Mouse (Mus musculus) forebrain, embryonic 14.5 days (tissue): ENCODE data around the gene Osbpl6. TPM values are rescaled to one million over a fixed set of nuclear protein-coding genes. Genes with fewer than 3 reads are reported as not detected.
"Not testable (repeated sequence)": the region's sequence is repeated elsewhere in the genome, so short reads cannot be mapped to it uniquely, and the experiment has no call there.

Experiments
- ATAC-seq: fragments of 200-750 bp; cut with Nextera tagmentation; 2 replicates; pipeline ENCODE4 v1.8.0; 2017; ENCODE audit warnings: mild to moderate bottlenecking, moderate library complexity
- DNase-seq: peaks from one replicate; pipeline ENCODE4 v3.0.0-alpha.2; 2015; ENCODE audit warnings: low spot score
- H3K27ac ChIP-seq: fragments of 300-500 bp; sonication (generic); 2 replicates; pipeline ENCODE4 v1.5.1; 2014; ENCODE audit warnings: low read depth, mild to moderate bottlenecking, control low read depth, low read length, moderate library complexity
- H3K27me3 ChIP-seq: fragments of 300-500 bp; sonication (generic); replicated peaks from 2 replicates; pipeline ENCODE4 v1.6.1; 2014; ENCODE audit warnings: low read length, control low read depth, mixed read lengths; ENCODE audit not compliant: control insufficient read depth, insufficient read depth
- H3K36me3 ChIP-seq: fragments of 300-500 bp; sonication (generic); 2 replicates; pipeline ENCODE4 v1.6.1; 2014; ENCODE audit warnings: low read length, control low read depth; ENCODE audit not compliant: control insufficient read depth, insufficient read depth
- H3K4me1 ChIP-seq: fragments of 300-500 bp; sonication (generic); 2 replicates; pipeline ENCODE4 v1.6.1; 2014; ENCODE audit warnings: antibody characterized with exemption, low read length, control low read depth; ENCODE audit not compliant: control insufficient read depth, insufficient read depth
- H3K4me2 ChIP-seq: fragments of 300-500 bp; sonication (generic); 2 replicates; pipeline ENCODE4 v1.6.1; 2014; ENCODE audit warnings: mild to moderate bottlenecking, control low read depth, low read length
- H3K4me3 ChIP-seq: fragments of 300-500 bp; sonication (generic); 2 replicates; pipeline ENCODE4 v1.5.1; 2014; ENCODE audit warnings: low read depth, low read length, control low read depth
- H3K9ac ChIP-seq: fragments of 300-500 bp; sonication (generic); 2 replicates; pipeline ENCODE4 v1.6.1; 2014; ENCODE audit warnings: mild to moderate bottlenecking, low read length, control low read depth, moderate library complexity
- H3K9me3 ChIP-seq: fragments of 300-500 bp; sonication (generic); replicated peaks from 2 replicates; pipeline ENCODE4 v1.6.1; 2016; ENCODE audit warnings: low read length, control low read depth, mixed read lengths; ENCODE audit not compliant: control insufficient read depth
- WGBS: fragments of 180-500 bp; shearing (Covaris S2); extraction: QIAGEN DNeasy Blood & Tissue Kit; methylation state at CpG from one replicate; pipeline ENCODE4 v1.1.7; 2014; 5-methylcytosine and 5-hydroxymethylcytosine counted together
- polyA plus RNA-seq: library from polyadenylated mRNA; unstranded; fragments of >200 nt; fragmentation: Nextera tagmentation; extraction: Ambion mirVana; gene quantifications from 2 replicates; pipeline ENCODE4 v1.2.1, GENCODE M21; 2014

Osbpl6 gene
- polyA plus RNA-seq, 1 experiment from 2014 or later, result 12.1 TPM

DNA sequence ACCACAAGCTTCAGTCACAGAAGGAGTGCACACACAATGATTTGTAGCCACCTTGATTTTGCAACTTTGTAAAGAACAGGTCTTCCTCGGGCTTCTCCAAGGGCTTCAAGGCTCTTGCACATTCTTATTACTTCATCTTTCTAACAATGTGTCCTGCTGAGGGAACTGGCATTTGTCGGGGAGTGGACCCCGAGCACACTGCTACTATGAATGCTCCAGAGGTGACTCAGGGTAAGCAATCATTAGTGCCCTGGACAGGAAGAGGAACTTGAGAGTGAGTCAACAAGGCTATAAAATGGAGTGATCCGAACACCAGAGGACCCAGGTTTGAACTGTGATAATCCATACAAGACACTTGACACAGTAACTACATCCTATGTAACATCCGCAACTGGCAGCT is 213.9 kb downstream of the Osbpl6 start:
- no peak for DNase-seq
- Histone ChIP-seq H3K4me1 (no peaks in the 10 kb centered on the region), H3K27ac (no peak overlapping the region), H3K9ac (no peak overlapping the region), H3K36me3 (peaks cover 15% of the 10 kb centered on the region), H3K4me3 (no peak overlapping the region), H3K27me3 (no peaks in the 10 kb centered on the region), H3K4me2 (no peak overlapping the region), H3K9me3 (no peaks in the 10 kb centered on the region)
- WGBS, result 90% methylated on average over 5 of the region's 5 CpGs
- no peak for ATAC-seq

DNA sequence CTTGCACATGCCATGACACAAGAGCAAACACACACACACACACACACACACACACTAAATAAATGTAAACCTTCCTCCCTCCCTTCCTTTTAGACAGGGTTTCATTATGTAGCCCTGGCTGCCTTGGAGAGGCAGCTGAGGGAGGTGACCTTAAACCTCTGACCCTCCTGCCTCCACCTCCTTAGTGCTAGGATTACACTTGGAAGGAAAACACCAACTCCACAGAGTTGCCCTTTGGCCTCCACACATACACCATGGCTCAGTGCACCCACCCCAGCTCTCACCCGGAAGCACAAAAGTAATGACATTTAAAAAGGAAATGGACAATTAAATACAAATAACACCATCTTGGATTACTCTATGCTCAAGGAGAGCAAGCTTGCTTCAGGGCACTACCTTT is 215.4 kb downstream of the Osbpl6 start:
- Histone ChIP-seq H3K4me3 (no peak overlapping the region), H3K36me3 (peaks cover 25% of the 10 kb centered on the region), H3K9ac (no peak overlapping the region), H3K27me3 (no peaks in the 10 kb centered on the region), H3K4me1 (no peaks in the 10 kb centered on the region), H3K9me3 (no peaks in the 10 kb centered on the region), H3K4me2 (no peak overlapping the region), H3K27ac (no peak overlapping the region)
- ATAC-seq (no peak), DNase-seq (no peak)
- 93% methylated on average over 1 of the region's 1 CpGs for WGBS

DNA sequence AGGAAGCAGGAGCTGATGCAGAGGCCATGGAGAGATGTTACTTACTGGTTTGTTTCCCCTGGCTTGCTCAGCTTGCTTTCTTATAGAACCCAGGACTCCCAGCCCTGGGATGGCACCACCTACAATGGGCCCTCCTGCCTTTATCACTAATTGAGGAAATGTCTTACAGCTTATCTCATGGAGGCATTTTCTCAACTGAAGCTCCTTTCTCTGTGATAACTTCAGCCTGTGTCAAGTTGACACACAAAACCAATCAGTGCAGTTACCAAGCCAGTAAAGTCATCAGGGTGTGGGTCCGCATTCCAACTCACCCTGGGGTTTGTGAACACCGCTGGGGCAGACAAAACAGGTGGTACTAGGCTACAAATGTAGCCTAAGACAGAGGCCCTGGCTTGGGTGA is 216.0 kb downstream of the Osbpl6 start:
- not testable (repeated sequence) for H3K27me3 ChIP-seq, ATAC-seq, H3K4me1 ChIP-seq, H3K9me3 ChIP-seq, H3K4me2 ChIP-seq, H3K27ac ChIP-seq, DNase-seq, H3K4me3 ChIP-seq, H3K9ac ChIP-seq
- WGBS, result 96% methylated on average over 2 of the region's 2 CpGs
- peaks cover 27% of the 10 kb centered on the region for H3K36me3 ChIP-seq

DNA sequence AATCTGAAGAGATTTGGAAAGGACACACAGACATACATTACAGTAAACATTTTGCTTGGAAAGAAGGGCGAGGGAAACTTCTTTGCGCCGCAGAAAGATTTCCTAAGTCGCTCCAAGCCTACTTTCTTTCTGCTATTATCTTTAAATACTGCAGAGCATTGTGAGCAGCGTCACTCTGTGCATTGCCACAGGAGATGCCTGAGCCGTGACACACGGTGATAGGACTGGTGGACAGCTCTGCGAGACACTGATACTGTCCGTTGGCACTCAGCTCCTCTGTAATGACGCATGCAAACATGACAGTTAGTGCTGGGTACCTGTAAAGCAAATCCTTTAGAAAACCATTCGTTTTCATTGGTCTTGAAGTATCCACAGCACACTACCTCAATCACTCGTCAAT is 224.0 kb downstream of the Osbpl6 start:
- 98% methylated on average over 12 of the region's 12 CpGs for WGBS
- peaks cover 72% of the 10 kb centered on the region for H3K36me3 ChIP-seq
- no peaks in the 10 kb centered on the region for H3K27me3 ChIP-seq
- no peaks in the 10 kb centered on the region for H3K4me1 ChIP-seq
- H3K9me3 ChIP-seq, result no peaks in the 10 kb centered on the region
- H3K9ac ChIP-seq, result no peak overlapping the region
- DNase-seq (no peak), ATAC-seq (no peak)
- H3K4me2 ChIP-seq, result no peak overlapping the region
- no peak overlapping the region for H3K4me3 ChIP-seq
- H3K27ac ChIP-seq, result no peak overlapping the region

DNA sequence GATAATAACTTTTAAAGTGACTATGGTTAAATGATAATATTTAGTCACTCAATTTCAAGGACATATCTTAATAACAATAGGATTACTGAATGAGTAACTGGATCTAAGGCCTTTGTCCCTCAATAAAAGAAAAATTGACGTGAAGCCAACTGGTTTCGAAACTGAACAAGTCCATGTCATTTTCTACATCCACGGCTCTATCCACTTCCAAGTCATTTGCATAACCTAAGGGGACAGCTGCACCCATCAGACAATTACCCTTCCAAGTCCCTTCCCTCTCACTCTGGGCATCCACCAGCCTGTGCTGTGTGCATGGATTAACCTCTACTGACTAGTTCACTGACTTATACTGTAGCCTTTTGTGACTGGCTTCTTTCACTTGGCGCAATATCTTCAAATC is 225.3 kb downstream of the Osbpl6 start:
- no peaks in the 10 kb centered on the region for H3K27me3 ChIP-seq
- H3K9ac ChIP-seq, result no peak overlapping the region
- H3K9me3 ChIP-seq, result no peaks in the 10 kb centered on the region
- H3K4me1 ChIP-seq, result no peaks in the 10 kb centered on the region
- H3K27ac ChIP-seq, result no peak overlapping the region
- no peak for DNase-seq
- H3K36me3 ChIP-seq, result peaks cover 76% of the 10 kb centered on the region
- WGBS, result 63% methylated on average over 4 of the region's 4 CpGs
- H3K4me2 ChIP-seq, result no peak overlapping the region
- no peak overlapping the region for H3K4me3 ChIP-seq
- ATAC-seq, result no peak

DNA sequence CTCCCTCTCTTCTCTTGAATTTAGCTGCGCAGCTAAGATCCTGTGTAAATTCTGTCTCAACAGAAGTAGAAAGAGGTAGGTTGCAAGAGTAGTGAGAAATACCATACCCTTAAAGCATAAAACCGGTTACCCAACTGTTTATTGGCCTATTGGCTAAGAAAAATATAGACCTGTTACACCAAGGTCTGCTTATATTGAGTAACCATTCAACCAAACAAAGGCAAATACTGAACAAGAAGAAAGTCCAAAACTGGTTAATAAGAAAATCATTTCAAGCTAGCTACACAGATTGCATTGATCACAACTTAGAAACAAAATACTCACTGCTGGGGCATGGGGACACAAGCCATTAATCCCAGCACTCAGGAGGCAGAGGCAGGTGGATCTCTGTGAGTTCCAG is 233.3 kb downstream of the Osbpl6 start:
- Histone ChIP-seq H3K4me3 (no peak overlapping the region), H3K27ac (no peak overlapping the region), H3K27me3 (no peaks in the 10 kb centered on the region), H3K4me2 (no peak overlapping the region), H3K4me1 (no peaks in the 10 kb centered on the region), H3K9me3 (no peaks in the 10 kb centered on the region), H3K36me3 (peaks cover 74% of the 10 kb centered on the region), H3K9ac (no peak overlapping the region)
- 95% methylated on average over 2 of the region's 2 CpGs for WGBS
- no peak for DNase-seq
- no peak for ATAC-seq

DNA sequence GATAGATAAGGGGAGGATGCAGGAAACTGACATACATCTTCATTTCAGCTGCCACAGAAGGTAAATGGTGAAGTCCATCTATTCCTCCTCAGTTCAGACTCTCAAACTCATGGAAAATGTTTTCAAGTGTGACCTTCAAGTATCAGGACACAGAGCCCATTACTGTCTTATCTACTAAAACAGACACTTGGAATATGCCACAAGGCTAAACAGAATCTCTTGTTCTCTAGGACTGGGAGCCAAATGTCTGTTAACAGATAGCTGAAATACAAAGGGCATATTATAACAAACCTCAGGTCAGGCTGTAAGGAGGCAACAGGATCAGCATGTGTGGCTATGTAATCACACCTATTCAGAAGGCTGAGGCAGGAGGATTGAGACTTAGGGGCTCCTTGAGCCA is 237.5 kb downstream of the Osbpl6 start:
- H3K36me3 ChIP-seq, result peaks cover 45% of the 10 kb centered on the region

DNA sequence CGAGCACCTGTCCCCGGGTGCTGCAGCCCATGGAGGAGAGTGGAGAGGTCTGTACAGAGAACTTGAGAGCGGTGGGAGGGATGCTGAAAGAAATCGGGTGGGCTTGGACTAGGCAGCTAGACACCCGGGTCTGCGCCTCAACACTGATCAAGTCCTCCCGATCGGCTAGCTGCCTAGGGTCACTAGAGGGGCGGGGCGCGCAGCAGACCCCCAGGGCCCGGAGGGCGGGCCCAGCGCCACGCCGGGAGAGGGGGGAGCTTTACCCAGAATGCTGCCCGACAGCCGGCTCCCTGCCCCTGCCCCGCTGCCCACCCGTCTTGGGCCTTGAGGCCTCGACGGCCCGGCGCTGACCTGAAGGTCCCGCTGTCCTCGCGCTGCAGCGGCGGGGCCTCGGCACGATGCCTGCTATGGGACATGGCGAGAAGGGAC is 241.1 kb downstream of the Osbpl6 start:
- Histone ChIP-seq H3K9ac (peak overlapping the region; percentile 85), H3K36me3 (peaks cover 12% of the 10 kb centered on the region), H3K27ac (peak overlapping the region; percentile 90), H3K27me3 (no peaks in the 10 kb centered on the region), H3K9me3 (no peaks in the 10 kb centered on the region), H3K4me3 (peak overlapping the region; percentile 80), H3K4me2 (peak overlapping the region; percentile 50), H3K4me1 (peaks cover 11% of the 10 kb centered on the region)
- DNase-seq (peak; percentile 68), ATAC-seq (peak; percentile 67)
- WGBS, result under 1% methylated on average over 31 of the region's 32 CpGs

More for the DNA sequence above, 237.5 kb downstream of the Osbpl6 start:
- Histone ChIP-seq H3K27ac (no peak overlapping the region), H3K9me3 (no peaks in the 10 kb centered on the region), H3K9ac (no peak overlapping the region), H3K4me2 (no peak overlapping the region), H3K27me3 (no peaks in the 10 kb centered on the region), H3K4me1 (peaks cover 10% of the 10 kb centered on the region), H3K4me3 (no peak overlapping the region)
- DNase-seq, result no peak
- no peak for ATAC-seq

DNA sequence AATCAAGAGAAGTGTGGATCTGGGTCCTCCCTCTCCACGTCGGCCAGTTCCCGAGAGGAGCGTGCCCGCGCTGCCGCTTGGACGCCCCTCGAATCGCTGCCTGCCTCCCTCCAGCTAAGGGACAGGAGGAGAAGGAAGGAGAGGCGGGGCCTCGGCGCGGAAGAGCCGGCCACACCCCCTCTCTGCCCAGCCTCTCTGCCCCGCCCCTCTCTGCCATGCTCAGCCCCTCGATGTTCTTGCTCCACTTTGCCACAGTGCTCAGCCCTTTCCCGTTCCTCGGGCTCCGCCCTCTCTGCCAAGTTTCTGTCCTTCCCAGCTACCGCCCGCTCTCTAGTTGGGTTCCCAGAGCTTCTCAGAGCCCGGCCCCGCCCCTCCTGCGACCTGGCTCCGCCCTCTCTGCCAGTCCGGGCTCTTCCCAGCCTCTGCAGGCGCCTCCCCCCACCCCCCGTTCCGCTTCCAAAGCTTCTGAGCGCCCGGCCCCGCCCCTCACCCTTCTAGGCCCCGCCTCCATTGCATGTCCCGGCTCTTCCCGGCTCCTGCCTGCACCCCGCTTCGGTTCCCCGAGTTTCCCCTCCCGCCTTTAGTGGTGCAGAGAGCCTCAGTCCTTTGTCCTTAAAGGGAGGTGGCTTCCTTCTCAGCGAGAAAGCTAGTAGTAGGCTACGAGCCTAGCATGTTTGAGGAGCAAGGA is 241.7 kb downstream of the Osbpl6 start, which contains the start of the genes Prkra and Pjvk:
Gene Prkra, minus strand, starts transcription at position 133 of the 688 bp plus-strand sequence.
Gene Pjvk, plus strand, starts transcription at position 594 of the 688 bp plus-strand sequence.
- under 1% methylated on average over 40 of the region's 42 CpGs for WGBS
- peaks cover 11% of the 10 kb centered on the region for H3K4me1 ChIP-seq
- no peaks in the 10 kb centered on the region for H3K27me3 ChIP-seq
- H3K9me3 ChIP-seq, result no peaks in the 10 kb centered on the region
- H3K36me3 ChIP-seq, result 0 out of 2 replicates have a peak, but pooled peaks cover 7% of the 10 kb centered on the region
- peak within 1 kb of the TSS; percentile 50 for H3K4me2 ChIP-seq
- H3K27ac ChIP-seq, result peak within 1 kb of the TSS; percentile 90
- ATAC-seq, result peak; percentile 98
- peak within 1 kb of the TSS; percentile 80 for H3K4me3 ChIP-seq
- H3K9ac ChIP-seq, result peak within 1 kb of the TSS; percentile 85
- peak; percentile 98 for DNase-seq
